Mouse (Mus musculus) layer of hippocampus, adult 2 months (tissue): ENCODE measurements around the gene Zc3h18. TPM values are rescaled to one million over a fixed set of nuclear protein-coding genes. Genes with fewer than 3 reads are reported as not detected.

ENCODE experiments used
- DNase-seq, 2 experiments: peaks; one replicate each; pipeline ENCODE4 v3.0.0; 2022; ENCODE audit warnings: low spot score in 2 of 2
- H3K27ac ChIP-seq: fragments of 200-600 bp; 2 replicates; pipeline ENCODE4 v1.8.1; 2022
- H3K4me3 ChIP-seq: fragments of 200-600 bp; 2 replicates; pipeline ENCODE4 v1.8.1; 2022; ENCODE audit warnings: mild to moderate bottlenecking
- CTCF ChIP-seq: fragments of 200-600 bp; conservative IDR thresholded peaks from 2 replicates; pipeline ENCODE4 v1.8.1; 2022; ENCODE audit warnings: antibody characterized with exemption, mild to moderate bottlenecking, moderate library complexity
- long read RNA-seq, 2 experiments: library from polyadenylated mRNA; stranded (forward); transcript quantifications; one replicate each; pipeline ENCODE4 v2.0.0; 2021; ENCODE audit warnings: borderline mapping rate in 2 of 2
- total RNA-seq, 2 experiments: library from RNA; stranded (reverse); gene quantifications; 2 replicates each; pipeline ENCODE4 v1.2.3; 2021

Gene Zc3h18
- total RNA-seq: 10 to 100 TPM; 39.2 to 40.2 TPM
- long read RNA-seq, experiment 1, transcript Zc3h18-202 (18 exons, 3,705 nt): major isoform, 7 of 17 reads
- long read RNA-seq, experiment 1, partial matches to known transcripts: 5 of 17 reads
- long read RNA-seq, experiment 1, other reads (novel, unspliced or antisense): 5 of 17 reads
- long read RNA-seq, experiment 2, transcript Zc3h18-202 (18 exons, 3,705 nt): major isoform, 14 of 39 reads
- long read RNA-seq, experiment 2, partial matches to known transcripts: 9 of 39 reads
- long read RNA-seq, experiment 2, other reads (novel, unspliced or antisense): 14 of 39 reads

GRCm38 (mm10) chr8:122376365-122377231 is at the start of gene Zc3h18:
Zc3h18 (plus strand) TSS chr8:122376609.
- H3K27ac ChIP-seq: peak within 1 kb of the TSS; percentile 93
- H3K4me3 ChIP-seq: peak within 1 kb of the TSS; percentile 91
- peak; percentile 69 for TF ChIP-seq CTCF
- DNase-seq: peak; percentile 99 to 100

- Histone ChIP-seq H3K27ac (peak overlapping the region; percentile 68; the same call in 1 of the 2 replicates), H3K4me3 (no peak overlapping the region)
- no peak for TF ChIP-seq CTCF
- DNase-seq: no peak
These were observed 47.3 kb upstream of the Zc3h18 start for GRCm38 (mm10) chr8:122329072-122329471.

DNA sequence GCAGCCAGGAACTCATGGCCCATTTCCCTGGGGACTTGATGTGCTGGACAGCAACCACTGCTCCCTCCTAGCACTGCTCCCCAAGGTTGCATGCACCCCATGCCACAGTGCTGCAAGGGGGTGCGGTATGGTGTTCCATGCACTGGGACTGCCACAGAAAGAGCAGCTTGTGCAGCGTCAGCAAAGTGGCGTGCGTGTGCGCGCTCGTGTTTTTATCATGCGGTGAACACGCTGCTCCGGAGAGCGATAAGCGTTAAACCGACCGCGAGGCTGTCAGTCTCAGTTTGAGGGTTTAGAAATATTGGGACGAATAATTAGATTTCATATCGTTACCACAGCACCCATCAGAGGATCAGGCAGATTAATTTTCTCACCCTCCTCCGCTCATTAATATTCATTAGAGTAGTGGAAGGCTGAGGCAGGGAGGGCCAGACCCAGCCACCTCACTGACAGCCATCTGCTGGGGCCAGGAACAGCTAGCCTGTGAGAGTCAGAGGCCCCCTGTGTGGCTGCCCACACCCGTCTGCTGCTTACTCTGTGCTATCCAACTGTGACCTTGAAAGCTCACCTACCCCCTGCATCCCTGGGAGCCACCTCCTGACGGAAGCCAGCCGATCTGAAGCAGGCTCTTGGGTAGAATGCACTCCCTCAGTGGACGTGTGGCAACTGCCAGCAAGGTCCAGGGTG is 46.7 kb upstream of the Zc3h18 start:
- Histone ChIP-seq H3K4me3 (no peak overlapping the region), H3K27ac (peak overlapping the region; percentile 43)
- no peak for DNase-seq
- no peak for TF ChIP-seq CTCF

- no peak for DNase-seq
- H3K27ac ChIP-seq: peak overlapping the region; percentile 65; the same call in 1 of the 2 replicates
- no peak overlapping the region for H3K4me3 ChIP-seq
- TF ChIP-seq CTCF: no peak
These were observed 45.8 kb upstream of the Zc3h18 start for GRCm38 (mm10) chr8:122330446-122331133.

- Histone ChIP-seq H3K27ac (peak overlapping the region; percentile 65; the same call in 1 of the 2 replicates), H3K4me3 (no peak overlapping the region)
- DNase-seq: no peak
- TF ChIP-seq CTCF: no peak
These were observed 45.3 kb upstream of the Zc3h18 start for GRCm38 (mm10) chr8:122331134-122331523.

DNA sequence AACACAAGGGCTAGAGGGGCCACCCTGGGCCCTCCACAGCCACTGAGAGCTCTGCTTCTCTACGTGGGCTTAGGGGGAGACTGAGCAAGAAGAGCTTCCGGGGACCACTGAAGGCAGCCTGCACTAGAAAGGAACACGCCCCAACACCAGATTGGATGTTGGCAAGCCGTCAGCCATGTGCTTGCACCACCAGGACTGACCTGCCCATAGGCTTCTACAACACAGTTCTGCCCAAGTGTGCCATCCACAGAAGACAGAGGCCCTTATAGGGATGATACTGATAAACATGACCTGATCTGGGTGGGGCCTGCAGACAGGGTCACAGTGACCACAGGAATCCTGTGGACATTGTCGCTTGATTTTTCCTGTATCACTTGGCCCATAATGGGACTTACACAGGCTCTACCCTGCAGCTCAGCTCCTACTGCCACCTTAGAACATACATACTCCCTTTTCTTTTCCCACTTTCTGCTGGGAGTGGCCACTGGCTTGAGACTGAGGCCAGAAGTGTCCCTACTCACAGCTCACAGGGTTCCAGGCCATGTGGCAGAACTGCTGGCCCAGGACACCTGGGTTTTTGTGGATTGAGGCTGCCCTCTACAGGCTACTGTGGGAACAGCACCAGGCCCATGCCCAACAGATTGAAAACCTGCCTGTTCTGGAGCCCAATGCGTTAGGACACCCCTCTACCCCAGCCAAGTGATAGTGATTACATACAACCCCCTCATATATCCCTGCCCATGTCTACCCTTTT is 43.5 kb upstream of the Zc3h18 start:
- H3K4me3 ChIP-seq: no peak overlapping the region
- peak; percentile 98 for TF ChIP-seq CTCF
- H3K27ac ChIP-seq: no peak overlapping the region
- DNase-seq: peak; percentile 70 to 92

- Histone ChIP-seq H3K4me3 (no peak overlapping the region), H3K27ac (no peak overlapping the region)
- DNase-seq: no peak
- no peak for TF ChIP-seq CTCF
These were observed 42.9 kb upstream of the Zc3h18 start for GRCm38 (mm10) chr8:122333531-122333930.

GRCm38 (mm10) chr8:122334791-122335490 is 41.5 kb upstream of the Zc3h18 start:
- Histone ChIP-seq H3K4me3 (no peak overlapping the region), H3K27ac (no peak overlapping the region)
- DNase-seq: no peak
- no peak for TF ChIP-seq CTCF

- Histone ChIP-seq H3K4me3 (peak overlapping the region; percentile 66), H3K27ac (peak overlapping the region; percentile 76)
- no peak for TF ChIP-seq CTCF
- no peak for DNase-seq
These were observed 40.7 kb upstream of the Zc3h18 start for GRCm38 (mm10) chr8:122335638-122336250.

DNA sequence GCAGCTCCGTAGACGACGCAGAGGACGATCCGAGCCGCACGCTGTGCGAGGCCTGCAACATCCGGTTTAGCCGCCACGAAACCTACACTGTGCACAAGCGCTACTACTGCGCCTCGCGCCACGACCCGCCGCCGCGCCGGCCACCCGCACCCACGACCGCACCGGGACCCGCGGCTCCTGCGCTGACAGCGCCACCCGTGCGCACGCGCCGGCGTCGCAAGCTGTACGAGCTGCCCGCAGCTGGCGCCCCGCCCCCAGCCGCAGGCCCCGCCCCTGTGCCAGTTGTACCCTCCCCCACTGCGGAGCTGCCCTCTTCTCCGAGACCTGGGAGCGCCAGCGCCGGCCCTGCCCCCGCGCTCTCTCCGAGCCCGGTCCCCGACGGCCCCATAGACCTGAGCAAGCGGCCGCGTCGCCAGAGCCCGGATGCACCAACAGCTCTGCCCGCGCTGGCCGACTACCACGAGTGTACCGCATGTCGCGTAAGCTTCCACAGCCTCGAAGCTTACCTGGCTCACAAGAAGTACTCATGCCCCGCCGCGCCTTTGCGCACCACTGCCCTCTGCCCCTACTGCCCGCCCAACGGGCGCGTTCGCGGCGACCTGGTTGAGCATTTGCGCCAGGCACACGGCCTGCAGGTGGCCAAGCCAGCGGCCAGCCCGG is 40.0 kb upstream of the Zc3h18 start:
- 0 out of 2 replicates have a peak, but pooled peaks have one; percentile 11 for TF ChIP-seq CTCF
- DNase-seq: peak in 1 of 2 experiments; percentile 67
- H3K27ac ChIP-seq: peak overlapping the region; percentile 76
- H3K4me3 ChIP-seq: peak overlapping the region; percentile 66
